Comparison of ENCODE assay signal across 15 mouse cellular contexts in genomic region chr1:79522394-79522793, GRCm38 (mm10).
"Had no signal": no experiment of that assay in that cellular context is flagged by ENCODE, and none has a peak within 500 bp of the region (broad histone marks: within the 10 kb centered on the region; RNA-seq: fewer than 3 reads in every experiment).

No protein-coding gene starts in this region.

- H3K9ac ChIP-seq: neural tube, embryonic 15.5 days; stomach, embryonic 15.5 days had no signal

- DNase-seq: retina, postnatal 1 day; right cerebral cortex, adult 18-20 months; right cerebral cortex, postnatal 14 days; right cerebral cortex, postnatal 25 days; right cerebral cortex, postnatal 4 days; spleen, adult 18-20 months; thymus, adult 18-20 months; thymus, adult 2 months; thymus, postnatal 14 days; thymus, postnatal 25 days; thymus, postnatal 36 days; thymus, postnatal 4 days had no signal

- H3K4me2 ChIP-seq: neural tube, embryonic 15.5 days; stomach, embryonic 15.5 days had no signal

- H3K27me3 ChIP-seq: neural tube, embryonic 15.5 days; stomach, embryonic 15.5 days had no signal

- H3K27ac ChIP-seq: neural tube, embryonic 15.5 days; stomach, embryonic 15.5 days; stomach, postnatal 0 days had no signal

- H3K9me3 ChIP-seq: neural tube, embryonic 15.5 days; stomach, embryonic 15.5 days had no signal

- H3K4me3 ChIP-seq: neural tube, embryonic 15.5 days; stomach, embryonic 15.5 days had no signal

- H3K4me1 ChIP-seq: neural tube, embryonic 15.5 days; stomach, embryonic 15.5 days had no signal

- H3K36me3 ChIP-seq: neural tube, embryonic 15.5 days; stomach, embryonic 15.5 days had no signal
